Mouse (Mus musculus): ENCODE results near the gene Nup133. TPM values are rescaled to one million over a fixed set of nuclear protein-coding genes. Genes with fewer than 3 reads are reported as not detected.

The Nup133 gene
- polyA plus RNA-seq, 1 experiment from 2014 or later = 51.8 TPM

DNA sequence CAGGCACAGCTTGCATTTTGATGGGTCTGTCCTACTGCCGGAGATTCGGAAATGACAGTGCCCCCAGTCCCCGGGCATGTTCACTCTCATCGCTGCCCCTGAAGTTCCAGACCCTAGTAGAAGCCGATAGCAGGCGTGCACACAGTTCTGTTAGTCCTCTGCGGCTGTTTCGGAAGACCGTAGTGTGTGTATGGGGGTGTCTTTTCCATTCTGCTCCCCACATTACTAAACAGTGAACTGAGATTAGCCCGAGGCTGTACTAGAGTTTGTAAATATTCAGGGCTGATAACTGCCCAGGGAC lies 571 bp upstream of the Nup133 start:
- Histone ChIP-seq H3K9me3 (no peaks in the 10 kb centered on the region), H3K36me3 (peaks cover 34% of the 10 kb centered on the region), H3K4me1 (peaks cover 15% of the 10 kb centered on the region), H3K9ac (replicated peaks) (peak overlapping the region; percentile 87), H3K4me2 (replicated peaks) (peak overlapping the region; percentile 99), H3K4me3 (peak overlapping the region; percentile 90), H3K27me3 (no peaks in the 10 kb centered on the region), H3K27ac (replicated peaks) (peak overlapping the region; percentile 71)
- WGBS = 4% methylated on average over 10 of the region's 10 CpGs
- ATAC-seq (ENCODE audit: low FRiP score, low read depth) = peak; percentile 36; the same call in 1 of the 2 replicates

DNA sequence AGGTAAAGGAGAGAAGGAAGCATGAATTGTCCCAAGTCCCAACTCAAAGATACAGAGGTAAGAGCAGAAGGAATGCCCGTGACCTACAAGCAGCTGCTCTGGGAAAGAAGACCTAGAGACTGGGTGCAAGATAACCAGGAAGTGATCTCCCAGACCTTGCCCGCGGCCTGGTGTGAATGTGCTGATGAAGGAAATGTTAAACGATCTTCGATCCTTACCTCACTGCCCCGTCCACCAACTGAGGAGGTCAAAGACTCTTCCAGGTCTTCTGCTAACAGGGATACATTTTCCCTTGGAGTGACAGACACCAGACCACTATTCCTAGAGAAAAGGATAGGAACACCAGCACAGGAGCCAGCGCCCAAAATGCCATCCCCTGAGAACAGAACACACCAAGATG lies 20.0 kb downstream of the Nup133 start:
- H3K27me3 ChIP-seq = no peaks in the 10 kb centered on the region
- H3K4me3 ChIP-seq = no peak overlapping the region
- WGBS = 95% methylated on average over 7 of the region's 7 CpGs
- ATAC-seq (ENCODE audit: low FRiP score, low read depth) = no peak
- no peaks in the 10 kb centered on the region for H3K9me3 ChIP-seq
- H3K4me2 ChIP-seq (replicated peaks) = no peak overlapping the region
- peaks cover 81% of the 10 kb centered on the region for H3K36me3 ChIP-seq
- H3K4me1 ChIP-seq = no peaks in the 10 kb centered on the region
- no peak overlapping the region for H3K9ac ChIP-seq (replicated peaks)
- H3K27ac ChIP-seq (replicated peaks) = no peak overlapping the region

DNA sequence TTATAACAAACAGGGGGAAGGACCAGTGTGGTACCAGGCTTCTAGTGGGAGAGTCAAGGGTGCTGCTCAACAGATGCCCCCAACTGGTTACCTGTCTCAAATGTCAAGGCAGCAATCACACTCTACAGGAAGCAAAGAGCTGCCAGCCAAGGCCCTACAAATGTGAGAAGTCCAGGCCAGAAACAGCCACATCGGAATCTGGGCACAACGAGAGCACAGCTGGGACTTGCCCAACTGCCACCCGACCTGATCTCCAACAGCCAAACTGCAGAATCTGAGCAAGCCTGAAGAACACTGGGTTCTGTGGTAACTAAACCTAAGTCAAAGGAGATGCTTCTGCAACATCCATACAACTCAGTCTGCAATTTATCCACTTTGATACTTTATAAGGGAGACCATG lies 23.4 kb downstream of the Nup133 start:
- no peak overlapping the region for H3K9ac ChIP-seq (replicated peaks)
- no peaks in the 10 kb centered on the region for H3K27me3 ChIP-seq
- peaks cover 88% of the 10 kb centered on the region for H3K36me3 ChIP-seq
- H3K4me3 ChIP-seq = no peak overlapping the region
- H3K4me2 ChIP-seq (replicated peaks) = no peak overlapping the region
- no peak for ATAC-seq (ENCODE audit: low FRiP score, low read depth)
- no peak overlapping the region for H3K27ac ChIP-seq (replicated peaks)
- 91% methylated on average over 3 of the region's 3 CpGs for WGBS
- no peaks in the 10 kb centered on the region for H3K9me3 ChIP-seq
- no peaks in the 10 kb centered on the region for H3K4me1 ChIP-seq

DNA sequence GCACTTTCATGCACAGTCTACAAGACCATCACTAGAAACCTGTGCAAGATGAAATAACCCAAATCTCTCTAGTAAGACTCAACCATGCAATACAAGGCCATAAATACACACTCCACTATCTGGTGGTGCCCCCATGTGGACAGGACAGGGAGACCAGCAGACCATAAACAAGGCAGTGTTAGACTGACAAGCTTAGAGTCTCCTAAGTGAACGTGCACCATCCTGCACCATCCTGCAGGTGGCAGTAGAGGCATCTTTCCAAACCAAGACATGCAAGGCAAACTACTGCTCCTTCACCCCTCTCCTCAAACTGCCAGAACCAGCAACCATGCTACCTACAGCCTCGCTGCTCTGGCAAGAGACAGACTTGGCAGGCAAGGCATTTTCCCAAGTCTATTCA lies 24.3 kb downstream of the Nup133 start:
- peak; percentile 66; the same call in 1 of the 2 replicates for ATAC-seq (ENCODE audit: low FRiP score, low read depth)
- H3K9ac ChIP-seq (replicated peaks) = no peak overlapping the region
- H3K4me2 ChIP-seq (replicated peaks) = no peak overlapping the region
- H3K27me3 ChIP-seq = no peaks in the 10 kb centered on the region
- WGBS = 22% methylated on average over 2 of the region's 2 CpGs
- no peak overlapping the region for H3K4me3 ChIP-seq
- H3K4me1 ChIP-seq = no peaks in the 10 kb centered on the region
- no peak overlapping the region for H3K27ac ChIP-seq (replicated peaks)
- H3K9me3 ChIP-seq = no peaks in the 10 kb centered on the region
- H3K36me3 ChIP-seq = peaks cover 88% of the 10 kb centered on the region

DNA sequence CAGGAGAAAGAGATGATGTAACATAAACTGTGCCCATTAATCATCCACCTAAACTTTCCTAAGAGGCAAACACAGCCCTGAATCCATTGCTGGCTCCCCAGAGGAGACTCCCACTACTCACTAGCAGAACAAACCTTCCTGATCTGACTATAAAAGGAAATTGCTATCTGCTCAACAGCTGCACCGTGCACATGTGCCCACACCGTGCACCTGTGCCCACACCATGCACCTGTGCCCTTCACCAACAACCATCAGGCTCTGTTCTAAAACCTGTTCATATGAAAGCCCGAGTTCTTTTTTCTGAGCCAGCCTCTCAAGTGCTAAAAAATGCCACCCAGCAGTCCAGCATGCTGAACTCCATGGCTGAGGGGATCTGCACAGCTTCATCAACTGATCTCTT lies 34.4 kb downstream of the Nup133 start:
- H3K36me3 ChIP-seq = peaks cover 94% of the 10 kb centered on the region

DNA sequence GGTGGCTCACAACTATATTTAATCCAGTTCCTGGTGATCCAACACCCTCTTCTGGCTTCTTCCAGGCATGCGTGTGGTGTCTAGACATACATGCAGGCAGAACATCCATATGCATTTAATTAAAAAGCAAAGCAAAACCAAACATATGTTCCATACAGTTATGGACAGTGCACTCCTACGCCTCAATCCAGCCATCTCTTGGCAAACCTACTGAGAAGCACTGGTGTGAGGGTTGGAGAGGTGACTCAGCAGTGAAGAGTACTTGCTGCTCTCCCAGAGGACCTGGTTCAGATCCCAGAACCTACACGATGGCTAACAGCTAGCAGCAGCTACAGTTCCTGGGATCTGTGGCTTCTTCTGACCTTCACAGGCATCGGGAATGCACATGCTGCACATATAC lies 36.8 kb downstream of the Nup133 start:
- peaks cover 89% of the 10 kb centered on the region for H3K36me3 ChIP-seq
- no peak overlapping the region for H3K27ac ChIP-seq (replicated peaks)
- 91% methylated on average over 4 of the region's 4 CpGs for WGBS
- H3K4me1 ChIP-seq = no peaks in the 10 kb centered on the region
- no peak overlapping the region for H3K9ac ChIP-seq (replicated peaks)
- H3K4me3 ChIP-seq = no peak overlapping the region
- no peaks in the 10 kb centered on the region for H3K9me3 ChIP-seq
- no peak overlapping the region for H3K4me2 ChIP-seq (replicated peaks)
- no peak for ATAC-seq (ENCODE audit: low FRiP score, low read depth)
- no peaks in the 10 kb centered on the region for H3K27me3 ChIP-seq

More for the DNA sequence above, 34.4 kb downstream of the Nup133 start:
- ATAC-seq (ENCODE audit: low FRiP score, low read depth) = no peak
- Histone ChIP-seq H3K27me3 (no peaks in the 10 kb centered on the region), H3K27ac (replicated peaks) (no peak overlapping the region), H3K9ac (replicated peaks) (no peak overlapping the region), H3K9me3 (no peaks in the 10 kb centered on the region), H3K4me3 (no peak overlapping the region), H3K4me1 (no peaks in the 10 kb centered on the region), H3K4me2 (replicated peaks) (no peak overlapping the region)
- WGBS = 97% methylated on average over 3 of the region's 3 CpGs

DNA sequence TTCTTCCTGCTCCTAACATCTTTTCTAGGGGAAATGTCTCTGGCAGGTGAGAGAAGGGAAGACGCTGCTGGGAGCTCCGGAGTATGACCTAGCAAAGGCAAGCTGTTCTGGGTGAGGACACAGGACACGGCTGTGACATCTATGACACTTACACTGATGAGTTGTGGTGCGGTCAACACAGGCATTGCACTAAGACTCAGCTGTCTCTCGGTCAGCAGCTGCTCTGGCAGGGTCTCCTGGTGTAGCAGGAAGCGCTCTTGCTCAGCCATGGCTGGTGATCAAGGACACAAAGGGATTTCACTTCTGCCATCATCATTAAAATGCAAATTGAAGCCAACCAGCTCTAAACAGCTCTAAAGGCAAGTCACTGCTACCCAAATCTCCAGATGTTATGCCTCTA lies 41.5 kb downstream of the Nup133 start:
- WGBS = 91% methylated on average over 6 of the region's 6 CpGs
- Histone ChIP-seq H3K27me3 (no peaks in the 10 kb centered on the region), H3K36me3 (peaks cover 85% of the 10 kb centered on the region), H3K4me3 (no peak overlapping the region), H3K4me2 (replicated peaks) (no peak overlapping the region), H3K27ac (replicated peaks) (no peak overlapping the region), H3K9me3 (no peaks in the 10 kb centered on the region), H3K4me1 (no peaks in the 10 kb centered on the region), H3K9ac (replicated peaks) (no peak overlapping the region)
- no peak for ATAC-seq (ENCODE audit: low FRiP score, low read depth)

DNA sequence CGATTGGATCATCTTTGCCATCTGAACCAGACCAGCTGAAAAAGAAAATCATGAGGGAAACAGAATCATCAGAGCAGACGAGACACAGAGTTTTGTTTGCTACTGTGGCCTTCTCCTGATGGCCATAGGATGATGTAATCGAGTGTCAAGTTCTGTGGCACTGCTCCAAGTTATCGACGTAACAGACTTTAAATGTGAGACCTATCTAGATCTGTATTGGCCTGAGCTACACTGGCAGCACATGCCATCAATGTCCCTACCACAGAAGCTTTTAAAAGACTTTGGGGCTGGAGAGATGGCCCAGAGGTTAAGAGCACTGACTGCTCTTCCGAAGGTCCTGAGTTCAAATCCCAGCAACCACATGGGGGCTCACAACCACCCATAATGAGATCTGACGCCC lies 46.4 kb downstream of the Nup133 start:
- ATAC-seq (ENCODE audit: low FRiP score, low read depth) = no peak
- H3K9me3 ChIP-seq = no peaks in the 10 kb centered on the region
- H3K4me1 ChIP-seq = no peaks in the 10 kb centered on the region
- no peak overlapping the region for H3K9ac ChIP-seq (replicated peaks)
- peaks cover 79% of the 10 kb centered on the region for H3K36me3 ChIP-seq
- no peaks in the 10 kb centered on the region for H3K27me3 ChIP-seq
- H3K4me2 ChIP-seq (replicated peaks) = no peak overlapping the region
- H3K4me3 ChIP-seq = no peak overlapping the region
- WGBS = 90% methylated on average over 7 of the region's 7 CpGs
- H3K27ac ChIP-seq (replicated peaks) = no peak overlapping the region

DNA sequence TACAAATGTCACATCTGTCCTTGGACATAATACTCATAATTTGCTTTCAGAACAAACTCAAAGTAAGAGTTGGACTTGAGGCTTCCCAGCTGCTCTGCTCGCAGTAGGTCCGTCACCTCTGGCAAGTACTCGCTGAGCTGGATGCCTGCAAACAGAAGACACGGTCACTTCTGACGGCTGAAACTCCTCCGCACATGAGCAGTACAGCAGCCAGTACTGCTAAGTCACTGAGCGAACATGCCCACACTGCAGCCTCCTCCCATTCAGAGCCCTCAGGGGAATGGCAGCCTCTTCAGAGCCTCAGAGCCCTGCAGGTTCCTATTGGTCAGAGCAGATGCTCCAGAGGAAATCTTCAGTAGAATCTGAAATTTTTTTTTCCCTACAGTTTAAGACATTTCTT lies 49.7 kb downstream of the Nup133 start:
- no peak overlapping the region for H3K4me2 ChIP-seq (replicated peaks)
- no peak for ATAC-seq (ENCODE audit: low FRiP score, low read depth)
- peaks cover 53% of the 10 kb centered on the region for H3K36me3 ChIP-seq
- no peak overlapping the region for H3K9ac ChIP-seq (replicated peaks)
- no peak overlapping the region for H3K4me3 ChIP-seq
- H3K27me3 ChIP-seq = peaks cover 28% of the 10 kb centered on the region
- H3K9me3 ChIP-seq = no peaks in the 10 kb centered on the region
- no peaks in the 10 kb centered on the region for H3K4me1 ChIP-seq
- no peak overlapping the region for H3K27ac ChIP-seq (replicated peaks)
- 91% methylated on average over 7 of the region's 7 CpGs for WGBS

DNA sequence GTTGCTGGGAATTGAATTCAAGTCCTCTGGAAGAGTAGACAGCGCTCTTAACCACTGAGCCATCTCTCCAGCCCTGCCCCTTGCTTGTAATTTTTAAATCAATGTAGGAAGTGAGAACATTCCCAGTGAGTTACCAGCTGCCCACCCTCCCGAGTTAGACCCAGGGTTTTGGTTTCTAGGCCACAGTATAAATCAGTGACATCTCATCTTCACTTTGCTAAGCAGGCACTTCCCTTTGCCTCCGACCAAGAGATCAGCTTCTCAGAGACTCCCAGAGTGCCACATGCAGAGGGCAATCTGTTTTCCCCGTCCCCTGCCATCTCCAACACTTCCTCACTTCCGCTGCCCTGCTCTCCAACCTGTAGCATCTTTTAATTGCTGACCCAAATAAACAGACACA lies 50.5 kb downstream of the Nup133 start:
- Histone ChIP-seq H3K4me1 (no peaks in the 10 kb centered on the region), H3K4me3 (no peak overlapping the region), H3K4me2 (replicated peaks) (no peak overlapping the region), H3K27me3 (peaks cover 35% of the 10 kb centered on the region), H3K9ac (replicated peaks) (no peak overlapping the region), H3K9me3 (no peaks in the 10 kb centered on the region), H3K36me3 (peaks cover 45% of the 10 kb centered on the region), H3K27ac (replicated peaks) (no peak overlapping the region)
- ATAC-seq (ENCODE audit: low FRiP score, low read depth) = no peak
- WGBS = 87% methylated on average over 5 of the region's 5 CpGs

DNA sequence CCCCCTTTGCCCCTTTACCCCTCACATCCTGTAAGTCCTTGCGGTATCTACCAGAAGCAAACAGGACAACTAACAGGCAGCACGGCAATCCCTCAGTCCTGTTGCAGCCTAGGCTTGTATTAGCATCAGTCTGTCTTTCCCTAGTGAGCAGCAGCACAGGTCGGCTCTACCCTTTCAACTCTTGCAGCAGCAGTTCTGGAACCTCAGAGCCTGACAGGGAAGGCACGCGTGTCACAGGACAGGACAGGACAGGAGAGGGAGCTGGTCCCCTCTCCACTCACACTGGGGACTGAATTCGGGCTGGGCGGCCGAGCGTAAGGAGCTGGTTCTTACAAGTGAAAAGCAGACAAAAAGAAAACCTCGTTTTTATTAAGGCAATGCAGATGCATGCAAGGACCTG lies 52.3 kb downstream of the Nup133 start:
- H3K4me3 ChIP-seq = no peak overlapping the region
- no peak overlapping the region for H3K4me2 ChIP-seq (replicated peaks)
- WGBS = 49% methylated on average over 10 of the region's 10 CpGs
- no peak overlapping the region for H3K27ac ChIP-seq (replicated peaks)
- H3K27me3 ChIP-seq = peaks cover 53% of the 10 kb centered on the region
- no peaks in the 10 kb centered on the region for H3K9me3 ChIP-seq
- no peak for ATAC-seq (ENCODE audit: low FRiP score, low read depth)
- H3K36me3 ChIP-seq = peaks cover 27% of the 10 kb centered on the region
- H3K9ac ChIP-seq (replicated peaks) = no peak overlapping the region
- peaks cover 12% of the 10 kb centered on the region for H3K4me1 ChIP-seq

DNA sequence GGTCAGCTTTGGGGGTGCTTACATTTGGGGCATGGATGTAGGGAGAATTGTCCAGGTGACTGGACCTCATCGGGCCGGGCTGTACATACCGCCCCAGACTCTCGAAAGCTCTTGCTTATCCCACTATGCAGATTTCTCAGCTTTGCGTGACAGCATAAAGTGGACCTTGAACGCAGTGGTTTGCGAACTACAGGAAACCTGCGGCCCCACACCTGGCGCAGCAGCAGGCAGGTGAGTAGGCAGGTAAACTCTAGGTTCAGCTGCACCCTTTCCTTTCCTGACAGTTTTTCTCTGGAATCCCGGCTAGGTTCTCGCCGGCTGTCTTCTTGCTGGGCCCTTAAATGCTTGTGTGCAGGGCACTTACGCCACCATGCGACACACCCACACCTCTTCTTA lies 52.7 kb downstream of the Nup133 start:
- no peak for ATAC-seq (ENCODE audit: low FRiP score, low read depth)

DNA sequence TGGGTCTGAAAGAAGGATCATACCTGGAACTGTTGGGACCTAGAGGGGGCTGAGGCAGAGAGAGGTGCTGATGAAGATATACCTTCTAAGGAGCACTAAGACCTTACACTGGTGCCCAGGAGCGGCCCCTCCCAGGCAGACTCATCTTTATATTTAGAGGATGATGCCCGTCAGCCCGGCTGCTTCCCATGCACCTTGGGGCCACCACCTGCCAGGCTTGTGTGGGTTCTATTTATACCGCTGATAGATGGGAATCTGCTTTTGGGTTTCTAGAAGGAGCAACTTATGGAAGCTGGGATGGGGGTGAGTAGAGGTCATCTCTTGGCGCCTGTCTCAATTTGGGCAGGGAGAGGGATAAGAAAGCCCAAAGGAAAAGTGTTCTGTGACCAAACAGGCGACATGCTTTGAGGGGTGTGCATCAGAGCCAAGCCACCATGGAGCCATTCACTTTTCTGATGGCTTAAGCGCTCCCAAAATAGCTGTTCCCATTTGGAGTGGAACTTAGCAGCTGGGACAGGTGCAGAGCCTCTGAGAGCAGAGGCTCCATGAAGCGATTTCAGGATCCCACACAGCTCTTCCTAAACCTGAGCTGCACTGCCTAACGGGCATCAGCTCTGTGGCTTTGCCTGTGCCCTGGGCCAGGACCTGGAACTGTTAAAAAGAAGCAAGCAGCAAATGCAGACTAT lies 53.2 kb downstream of the Nup133 start:
- peaks cover 19% of the 10 kb centered on the region for H3K4me1 ChIP-seq
- H3K27ac ChIP-seq (replicated peaks) = no peak overlapping the region
- 66% methylated on average over 9 of the region's 9 CpGs for WGBS
- peaks cover 63% of the 10 kb centered on the region for H3K27me3 ChIP-seq
- ATAC-seq (ENCODE audit: low FRiP score, low read depth) = no peak
- no peak overlapping the region for H3K4me3 ChIP-seq
- no peaks in the 10 kb centered on the region for H3K9me3 ChIP-seq
- H3K36me3 ChIP-seq = peaks cover 18% of the 10 kb centered on the region
- H3K4me2 ChIP-seq (replicated peaks) = no peak overlapping the region
- no peak overlapping the region for H3K9ac ChIP-seq (replicated peaks)

More for the DNA sequence above, 52.7 kb downstream of the Nup133 start:
- Histone ChIP-seq H3K4me2 (replicated peaks) (no peak overlapping the region), H3K4me1 (peaks cover 16% of the 10 kb centered on the region), H3K9ac (replicated peaks) (no peak overlapping the region), H3K27me3 (peaks cover 58% of the 10 kb centered on the region), H3K36me3 (peaks cover 23% of the 10 kb centered on the region), H3K4me3 (no peak overlapping the region), H3K9me3 (no peaks in the 10 kb centered on the region), H3K27ac (replicated peaks) (no peak overlapping the region)
- 70% methylated on average over 14 of the region's 14 CpGs for WGBS
